In genomic region chr4:46928112-46928511, GRCm38 (mm10) we compare ENCODE assay signal across 26 mouse cellular contexts.
DNase-seq lines count a peak whose midpoint lies in the region; ATAC-seq and TF ChIP-seq lines count a peak whose summit lies in the region.
"Had no signal": no experiment of that assay in that cellular context is flagged by ENCODE, and none has a peak within 500 bp of the region (broad histone marks: within the 10 kb centered on the region; RNA-seq: fewer than 3 reads in every experiment).

No protein-coding gene starts in this region.

- no peaks in the 10 kb centered on the region; the same call in 1 of the 2 replicates for H3K27me3 ChIP-seq in forebrain, embryonic 14.5 days (replicated peaks; ENCODE audit: control insufficient read depth, insufficient read depth, low read length)
- H3K27me3 ChIP-seq in forebrain, embryonic 16.5 days (replicated peaks; ENCODE audit: control insufficient read depth, insufficient read depth, low read length), result no peaks in the 10 kb centered on the region
- H3K27me3 ChIP-seq in midbrain, embryonic 15.5 days (replicated peaks), result no peaks in the 10 kb centered on the region
- H3K27me3 ChIP-seq: hindbrain, embryonic 15.5 days; liver, embryonic 13.5 days; lung, embryonic 15.5 days; midbrain, embryonic 13.5 days; neural tube, embryonic 15.5 days; stomach, embryonic 15.5 days had no signal

- DNase-seq in forebrain, embryonic 14.5 days (ENCODE audit: low spot score), result peak; percentile 10
- DNase-seq in left cerebral cortex, adult 2 months (ENCODE audit: extremely low spot score in 1 of 2, low spot score in 2 of 2), result no peak
- DNase-seq in left cerebral cortex, postnatal 10 days (ENCODE audit: extremely low spot score in 1 of 2, low spot score in 2 of 2), result no peak
- peak; percentile 16 for DNase-seq in adrenal gland, postnatal 10 days
- DNase-seq in heart, postnatal 4 days, result no peak
- DNase-seq: cerebellum, postnatal 25 days; gastrocnemius, postnatal 10 days; heart, adult 2 months; heart, postnatal 14 days; liver, embryonic 13.5 days; retina, postnatal 1 day; spleen, adult 18-20 months had no signal

- H3K4me2 ChIP-seq in forebrain, embryonic 14.5 days (ENCODE audit: low read length), result no peak overlapping the region
- H3K4me2 ChIP-seq in forebrain, embryonic 16.5 days (ENCODE audit: low read length), result no peak overlapping the region
- no peak overlapping the region for H3K4me2 ChIP-seq in midbrain, embryonic 15.5 days
- H3K4me2 ChIP-seq: hindbrain, embryonic 15.5 days; liver, embryonic 13.5 days; lung, embryonic 15.5 days; midbrain, embryonic 13.5 days; neural tube, embryonic 15.5 days; stomach, embryonic 15.5 days had no signal

- no peaks in the 10 kb centered on the region for H3K9me3 ChIP-seq in forebrain, embryonic 14.5 days (replicated peaks; ENCODE audit: control insufficient read depth, low read length)
- no peaks in the 10 kb centered on the region for H3K9me3 ChIP-seq in forebrain, embryonic 16.5 days (ENCODE audit: control insufficient read depth, low read length)
- H3K9me3 ChIP-seq in midbrain, embryonic 15.5 days, result no peaks in the 10 kb centered on the region
- H3K9me3 ChIP-seq: hindbrain, embryonic 15.5 days; liver, embryonic 13.5 days; lung, embryonic 15.5 days; midbrain, embryonic 13.5 days; neural tube, embryonic 15.5 days; stomach, embryonic 15.5 days had no signal

- 53% methylated on average over 3 of the region's 3 CpGs for WGBS in forebrain, embryonic 14.5 days
- WGBS in forebrain, embryonic 16.5 days, result 38% methylated on average over 3 of the region's 3 CpGs
- WGBS in midbrain, embryonic 15.5 days, result 50% methylated on average over 3 of the region's 3 CpGs

- H3K9ac ChIP-seq in forebrain, embryonic 14.5 days (ENCODE audit: low read length), result no peak overlapping the region
- H3K9ac ChIP-seq in forebrain, embryonic 16.5 days (replicated peaks; ENCODE audit: low read depth, low read length), result no peak overlapping the region
- H3K9ac ChIP-seq in midbrain, embryonic 15.5 days, result no peak overlapping the region
- H3K9ac ChIP-seq: hindbrain, embryonic 15.5 days; liver, embryonic 13.5 days; lung, embryonic 15.5 days; midbrain, embryonic 13.5 days; neural tube, embryonic 15.5 days; stomach, embryonic 15.5 days had no signal

- ATAC-seq in forebrain, embryonic 14.5 days, result no peak
- ATAC-seq in forebrain, embryonic 16.5 days, result no peak
- ATAC-seq in megakaryocyte-erythroid progenitor cell, adult 5-6 weeks (replicated peaks; ENCODE audit: low FRiP score, low TSS enrichment, poor library complexity, severe bottlenecking), result 0 out of 2 replicates have a peak, but pooled peaks have one; percentile 14
- ATAC-seq in midbrain, embryonic 15.5 days (replicated peaks), result no peak
- ATAC-seq: intestine, embryonic 16.5 days; midbrain, embryonic 13.5 days had no signal

- no peak overlapping the region for H3K27ac ChIP-seq in forebrain, embryonic 14.5 days (ENCODE audit: low read depth, low read length)
- no peak overlapping the region for H3K27ac ChIP-seq in forebrain, embryonic 16.5 days (ENCODE audit: low read length)
- peak overlapping the region; percentile 62 for H3K27ac ChIP-seq in left cerebral cortex, adult 2 months
- no peak overlapping the region for H3K27ac ChIP-seq in midbrain, embryonic 15.5 days
- H3K27ac ChIP-seq: heart, adult 2 months; hindbrain, embryonic 15.5 days; kidney, postnatal 0 days; liver, embryonic 13.5 days; lung, embryonic 15.5 days; macrophage; midbrain, embryonic 13.5 days; neural tube, embryonic 15.5 days; stomach, embryonic 15.5 days had no signal

- intact Hi-C loops in left cerebral cortex, adult 2 months (cut with DNase I), result no loop called here
- intact Hi-C loops in left cerebral cortex, postnatal 10 days (cut with DNase I), result no loop called here

- H3K4me1 ChIP-seq in forebrain, embryonic 14.5 days (ENCODE audit: control insufficient read depth, insufficient read depth, low read length), result 0 out of 2 replicates have a peak, but pooled peaks cover 9% of the 10 kb centered on the region
- H3K4me1 ChIP-seq in forebrain, embryonic 16.5 days (replicated peaks; ENCODE audit: control insufficient read depth, insufficient read depth, low read length), result peaks cover 12% of the 10 kb centered on the region
- peaks cover 10% of the 10 kb centered on the region for H3K4me1 ChIP-seq in midbrain, embryonic 15.5 days
- H3K4me1 ChIP-seq: lung, embryonic 15.5 days; stomach, embryonic 15.5 days had no signal

- no peak for TF ChIP-seq CTCF in left cerebral cortex, adult 2 months (IDR thresholded peaks at IDR 0.05)

- H3K36me3 ChIP-seq in forebrain, embryonic 14.5 days (ENCODE audit: control insufficient read depth, insufficient read depth, low read length), result no peaks in the 10 kb centered on the region
- H3K36me3 ChIP-seq in forebrain, embryonic 16.5 days (ENCODE audit: control insufficient read depth, insufficient read depth), result no peaks in the 10 kb centered on the region
- no peaks in the 10 kb centered on the region for H3K36me3 ChIP-seq in midbrain, embryonic 15.5 days (replicated peaks)
- H3K36me3 ChIP-seq: G1E; hindbrain, embryonic 15.5 days; liver, embryonic 13.5 days; lung, embryonic 15.5 days; midbrain, embryonic 13.5 days; neural tube, embryonic 15.5 days; stomach, embryonic 15.5 days had no signal

- H3K4me3 ChIP-seq in forebrain, embryonic 14.5 days (ENCODE audit: low read depth, low read length), result no peak overlapping the region
- H3K4me3 ChIP-seq in forebrain, embryonic 16.5 days (replicated peaks; ENCODE audit: low read length), result no peak overlapping the region
- no peak overlapping the region for H3K4me3 ChIP-seq in left cerebral cortex, adult 2 months
- no peak overlapping the region for H3K4me3 ChIP-seq in midbrain, embryonic 15.5 days
- H3K4me3 ChIP-seq: erythroblast, embryonic 14.5 days; heart, adult 2 months; hindbrain, embryonic 15.5 days; liver, embryonic 13.5 days; lung, embryonic 15.5 days; midbrain, embryonic 13.5 days; myocyte; neural tube, embryonic 15.5 days; stomach, embryonic 15.5 days had no signal

Comparison
In these comparisons a context has a peak if more than half of its experiments do, and no peak if none do; other contexts are left out.
1. DNase-seq: peak in forebrain, embryonic 14.5 days (single experiment) and adrenal gland, postnatal 10 days (single experiment); none in left cerebral cortex, adult 2 months (0 of 2), left cerebral cortex, postnatal 10 days (0 of 2) and heart, postnatal 4 days (single experiment).